Mouse (Mus musculus) testis, adult 2 months (tissue): ENCODE data around the gene Pde2a.

Experiments used
- CTCF ChIP-seq: fragments of 200-500 bp; IDR thresholded peaks from 2 replicates; pipeline ENCODE4 v1.5.1; 2012; ENCODE audit warnings: low read depth, mild to moderate bottlenecking, inconsistent platforms, low read length, moderate library complexity; ENCODE audit not compliant: control insufficient read depth, insufficient read depth, insufficient replicate concordance
- POLR2A ChIP-seq: fragments of 200-500 bp; IDR thresholded peaks from 2 replicates; pipeline ENCODE4 v1.6.1; 2012; ENCODE audit warnings: low read depth, mild to moderate bottlenecking, inconsistent platforms, low read length, moderate library complexity; ENCODE audit not compliant: control insufficient read depth

DNA sequence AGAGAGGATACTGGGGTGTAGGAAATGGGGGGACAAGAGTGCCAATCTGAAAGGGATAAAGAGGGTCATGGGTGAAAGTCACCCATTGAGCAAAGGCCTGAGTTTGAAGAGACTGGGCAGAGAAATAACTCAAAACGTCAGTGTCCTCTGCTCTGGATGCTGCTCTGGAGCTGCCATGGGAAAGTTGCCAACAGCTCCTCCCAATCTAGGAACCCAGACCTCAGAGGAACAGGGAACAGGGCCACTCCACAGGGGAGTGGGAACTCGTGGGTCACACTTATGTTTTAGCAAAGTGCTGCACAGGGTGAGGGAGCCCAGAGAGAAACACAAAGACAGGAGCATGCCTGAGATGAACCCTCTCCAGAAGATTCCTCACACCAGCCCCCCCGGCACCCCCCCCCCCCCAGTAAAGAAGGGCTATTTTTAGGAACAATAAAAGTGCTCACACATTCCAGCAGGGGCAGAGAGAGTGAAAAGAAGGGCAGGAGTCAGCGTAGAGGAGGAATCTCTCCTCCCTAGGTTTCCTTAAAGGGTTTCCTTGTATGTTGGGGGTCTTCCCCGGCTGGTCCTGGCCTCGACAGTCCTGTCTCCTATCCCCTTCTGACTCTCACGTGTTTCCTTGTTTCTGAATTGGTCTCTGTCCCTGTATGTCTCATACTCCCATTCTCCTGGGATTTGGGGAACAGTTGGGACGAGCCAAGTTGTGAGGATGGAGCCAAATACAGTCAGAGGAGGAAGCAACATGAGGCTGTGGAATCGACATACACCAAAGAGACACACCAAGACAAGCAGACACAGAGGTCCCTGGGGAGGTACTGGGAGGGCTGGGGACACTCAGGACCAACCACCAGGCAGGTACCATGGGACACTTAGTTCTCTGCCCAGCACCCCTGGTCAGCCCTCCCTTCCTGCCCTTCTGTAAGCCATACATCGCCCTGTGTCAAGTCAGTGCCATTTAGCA is 51.4 kb downstream of the Pde2a start:
- TF ChIP-seq CTCF: no peak
- TF ChIP-seq POLR2A: no peak
